Mouse (Mus musculus) forebrain, embryonic 16.5 days (tissue): Measurements from ENCODE around the gene Lrrc4c. TPM values are rescaled to one million over a fixed set of nuclear protein-coding genes. Genes with fewer than 3 reads are reported as not detected.

Experiments used
- ATAC-seq: fragments of 200-750 bp; cut with Nextera tagmentation; 2 replicates; pipeline ENCODE4 v1.8.0; 2017; ENCODE audit warnings: mild to moderate bottlenecking, moderate library complexity
- H3K27ac ChIP-seq: fragments of 300-500 bp; sonication (generic); 2 replicates; pipeline ENCODE4 v1.5.1; 2014; ENCODE audit warnings: low read length, control low read depth
- H3K27me3 ChIP-seq: fragments of 300-500 bp; sonication (generic); replicated peaks from 2 replicates; pipeline ENCODE4 v1.6.1; 2014; ENCODE audit warnings: low read length; ENCODE audit not compliant: control insufficient read depth, insufficient read depth
- H3K36me3 ChIP-seq: fragments of 300-500 bp; sonication (generic); 2 replicates; pipeline ENCODE4 v1.6.1; 2014; ENCODE audit not compliant: control insufficient read depth, insufficient read depth
- H3K4me1 ChIP-seq: fragments of 300-500 bp; sonication (generic); replicated peaks from 2 replicates; pipeline ENCODE4 v1.6.1; 2014; ENCODE audit warnings: low read length; ENCODE audit not compliant: control insufficient read depth, insufficient read depth
- H3K4me2 ChIP-seq: fragments of 300-500 bp; sonication (generic); 2 replicates; pipeline ENCODE4 v1.6.1; 2014; ENCODE audit warnings: mild to moderate bottlenecking, low read length, control low read depth
- H3K4me3 ChIP-seq: fragments of 300-500 bp; sonication (generic); replicated peaks from 2 replicates; pipeline ENCODE4 v1.5.1; 2014; ENCODE audit warnings: mild to moderate bottlenecking, low read length, control low read depth
- H3K9ac ChIP-seq: fragments of 300-500 bp; sonication (generic); replicated peaks from 2 replicates; pipeline ENCODE4 v1.6.1; 2014; ENCODE audit warnings: low read depth, low read length, control low read depth
- H3K9me3 ChIP-seq: fragments of 300-500 bp; sonication (generic); 2 replicates; pipeline ENCODE4 v1.6.1; 2016; ENCODE audit warnings: low read length; ENCODE audit not compliant: control insufficient read depth
- WGBS: fragments of 180-500 bp; shearing (Covaris S2); extraction: QIAGEN DNeasy Blood & Tissue Kit; methylation state at CpG from one replicate; pipeline ENCODE4 v1.1.7; 2014; 5-methylcytosine and 5-hydroxymethylcytosine counted together
- polyA plus RNA-seq: library from polyadenylated mRNA; unstranded; fragments of >200 nt; fragmentation: Nextera tagmentation; extraction: Ambion mirVana; gene quantifications from 2 replicates; pipeline ENCODE4 v1.2.1, GENCODE M21; 2015

Gene Lrrc4c
- polyA plus RNA-seq, 1 experiment from 2014 or later = 30.9 TPM

- H3K27me3 ChIP-seq = no peaks in the 10 kb centered on the region
- no peak overlapping the region for H3K4me2 ChIP-seq
- H3K4me3 ChIP-seq = no peak overlapping the region
- no peak for ATAC-seq
- no peak overlapping the region for H3K9ac ChIP-seq
- 90% methylated on average over 2 of the region's 2 CpGs for WGBS
- no peak overlapping the region for H3K27ac ChIP-seq
- H3K4me1 ChIP-seq = no peaks in the 10 kb centered on the region
- H3K9me3 ChIP-seq = no peaks in the 10 kb centered on the region
- H3K36me3 ChIP-seq = no peaks in the 10 kb centered on the region
Observed at GRCm38 (mm10) chr2:97361235-97361634, 1043.3 kb downstream of the Lrrc4c start.

- 71% methylated on average over 3 of the region's 3 CpGs for WGBS
- ATAC-seq = no peak
- Histone ChIP-seq H3K4me2 (no peak overlapping the region), H3K36me3 (no peaks in the 10 kb centered on the region), H3K4me3 (no peak overlapping the region), H3K9me3 (no peaks in the 10 kb centered on the region), H3K4me1 (no peaks in the 10 kb centered on the region), H3K27ac (no peak overlapping the region), H3K9ac (no peak overlapping the region), H3K27me3 (no peaks in the 10 kb centered on the region)
Observed at GRCm38 (mm10) chr2:97369978-97370377, 1052.0 kb downstream of the Lrrc4c start.

- ATAC-seq = no peak
- WGBS = 24% methylated on average over 3 of the region's 3 CpGs
Observed at GRCm38 (mm10) chr2:97391437-97391836, 1073.5 kb downstream of the Lrrc4c start.

GRCm38 (mm10) chr2:97391876-97392275, 1073.9 kb downstream of the Lrrc4c start:
- H3K9me3 ChIP-seq = no peaks in the 10 kb centered on the region
- H3K4me3 ChIP-seq = no peak overlapping the region
- H3K4me1 ChIP-seq = no peaks in the 10 kb centered on the region
- no peak overlapping the region for H3K9ac ChIP-seq
- H3K27ac ChIP-seq = no peak overlapping the region
- no peak overlapping the region for H3K4me2 ChIP-seq
- no peak for ATAC-seq
- H3K27me3 ChIP-seq = no peaks in the 10 kb centered on the region
- H3K36me3 ChIP-seq = no peaks in the 10 kb centered on the region
- WGBS = 80% methylated on average over 2 of the region's 2 CpGs

More at GRCm38 (mm10) chr2:97391437-97391836, 1073.5 kb downstream of the Lrrc4c start:
- no peak overlapping the region for H3K4me3 ChIP-seq
- no peaks in the 10 kb centered on the region for H3K27me3 ChIP-seq
- H3K27ac ChIP-seq = no peak overlapping the region
- no peaks in the 10 kb centered on the region for H3K36me3 ChIP-seq
- H3K9me3 ChIP-seq = no peaks in the 10 kb centered on the region
- H3K4me2 ChIP-seq = no peak overlapping the region
- H3K4me1 ChIP-seq = no peaks in the 10 kb centered on the region
- H3K9ac ChIP-seq = no peak overlapping the region

- WGBS = 75% methylated on average over 1 of the region's 1 CpGs
- no peaks in the 10 kb centered on the region for H3K27me3 ChIP-seq
- H3K27ac ChIP-seq = no peak overlapping the region
- no peak for ATAC-seq
- no peaks in the 10 kb centered on the region for H3K36me3 ChIP-seq
- H3K4me1 ChIP-seq = peaks cover 8% of the 10 kb centered on the region; the same call in 1 of the 2 replicates
- H3K9ac ChIP-seq = no peak overlapping the region
- no peaks in the 10 kb centered on the region for H3K9me3 ChIP-seq
- H3K4me2 ChIP-seq = no peak overlapping the region
- no peak overlapping the region for H3K4me3 ChIP-seq
Observed at GRCm38 (mm10) chr2:97413066-97413465, 1095.1 kb downstream of the Lrrc4c start.

- Histone ChIP-seq H3K9me3 (no peaks in the 10 kb centered on the region), H3K27ac (no peak overlapping the region), H3K36me3 (no peaks in the 10 kb centered on the region), H3K4me3 (no peak overlapping the region), H3K9ac (no peak overlapping the region), H3K4me1 (peaks cover 8% of the 10 kb centered on the region; the same call in 1 of the 2 replicates), H3K4me2 (no peak overlapping the region), H3K27me3 (no peaks in the 10 kb centered on the region)
- ATAC-seq = peak; percentile 96
- 49% methylated on average over 8 of the region's 8 CpGs for WGBS
Observed at GRCm38 (mm10) chr2:97414416-97415362, 1096.7 kb downstream of the Lrrc4c start.

DNA sequence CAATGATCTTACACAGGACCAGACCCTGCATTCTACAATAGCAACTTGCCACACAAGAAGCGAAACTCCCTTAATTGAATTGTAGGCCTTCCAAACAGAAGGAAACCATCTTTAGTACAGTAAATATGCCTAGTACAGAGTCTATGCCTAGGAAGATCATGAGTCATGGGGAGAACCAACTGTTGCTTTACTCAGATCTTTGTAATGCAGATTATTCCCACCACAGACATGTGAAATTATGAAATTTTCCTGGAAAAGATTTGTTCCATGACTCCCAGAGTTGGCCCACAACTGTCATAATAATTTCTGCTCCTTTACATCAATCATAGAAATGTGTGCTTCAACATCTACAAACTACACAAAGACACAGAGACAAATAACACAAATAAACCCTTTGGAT, 1116.2 kb downstream of the Lrrc4c start:
- no peak overlapping the region for H3K9ac ChIP-seq
- no peaks in the 10 kb centered on the region for H3K9me3 ChIP-seq
- H3K27me3 ChIP-seq = no peaks in the 10 kb centered on the region
- no peaks in the 10 kb centered on the region for H3K4me1 ChIP-seq
- no peaks in the 10 kb centered on the region for H3K36me3 ChIP-seq
- no peak overlapping the region for H3K27ac ChIP-seq
- ATAC-seq = no peak
- no peak overlapping the region for H3K4me3 ChIP-seq
- no peak overlapping the region for H3K4me2 ChIP-seq
- 91% methylated on average over 1 of the region's 1 CpGs for WGBS

DNA sequence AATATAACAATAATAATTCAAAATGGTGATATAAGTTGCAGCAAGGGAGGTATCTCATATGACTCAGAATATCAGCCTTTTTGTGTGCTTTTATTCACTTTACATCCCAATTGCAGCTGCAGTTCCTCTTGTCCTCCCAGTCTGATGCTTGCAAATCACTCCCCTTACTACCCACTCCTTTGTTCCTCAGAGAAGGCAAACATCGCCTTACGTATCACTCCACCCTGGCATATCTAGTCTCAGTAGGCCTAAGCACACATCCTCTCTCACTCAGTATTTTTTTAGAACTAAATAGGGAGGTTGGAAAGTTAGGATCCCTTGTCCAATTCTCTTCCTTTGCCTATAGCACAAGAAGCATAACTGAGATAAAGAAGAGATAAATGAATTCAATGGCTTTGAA, 1117.6 kb downstream of the Lrrc4c start:
- H3K9ac ChIP-seq = no peak overlapping the region
- no peaks in the 10 kb centered on the region for H3K4me1 ChIP-seq
- H3K9me3 ChIP-seq = no peaks in the 10 kb centered on the region
- no peaks in the 10 kb centered on the region for H3K27me3 ChIP-seq
- no peak overlapping the region for H3K4me2 ChIP-seq
- ATAC-seq = no peak
- no peak overlapping the region for H3K27ac ChIP-seq
- H3K36me3 ChIP-seq = no peaks in the 10 kb centered on the region
- WGBS = 91% methylated on average over 2 of the region's 2 CpGs
- no peak overlapping the region for H3K4me3 ChIP-seq

DNA sequence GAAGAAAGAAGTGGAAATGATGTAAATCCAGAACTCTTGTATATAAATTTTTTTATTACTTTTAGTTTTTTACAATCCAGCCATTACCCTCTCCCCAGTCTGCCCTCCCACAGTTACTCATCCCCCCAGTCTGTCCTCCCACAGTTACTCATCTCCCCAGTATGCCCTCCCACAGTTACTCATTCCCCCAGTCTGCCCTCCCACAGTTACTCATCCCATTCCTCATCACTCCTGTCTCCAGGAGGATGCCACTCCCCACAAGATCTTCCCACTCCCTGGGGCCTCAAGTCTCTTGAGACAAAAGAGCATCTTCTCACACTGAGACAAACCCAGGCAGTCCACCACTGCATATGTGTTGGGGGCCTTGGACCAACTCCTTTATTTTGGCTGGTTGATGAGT, 1119.8 kb downstream of the Lrrc4c start:
- Histone ChIP-seq H3K9ac (no peak overlapping the region), H3K36me3 (no peaks in the 10 kb centered on the region), H3K27ac (no peak overlapping the region), H3K9me3 (no peaks in the 10 kb centered on the region), H3K4me3 (no peak overlapping the region), H3K27me3 (no peaks in the 10 kb centered on the region), H3K4me1 (no peaks in the 10 kb centered on the region), H3K4me2 (no peak overlapping the region)
- ATAC-seq = no peak
